Mouse (Mus musculus) forebrain, embryonic 12.5 days (tissue): ENCODE results near the gene Apoe. TPM values are rescaled to one million over a fixed set of nuclear protein-coding genes. Genes with fewer than 3 reads are reported as not detected.
A peak's percentile ranks its signal among the peaks of the same experiment; 100 is the strongest.

ENCODE experiments used
- ATAC-seq: fragments of 200-750 bp; cut with Nextera tagmentation; 2 replicates; pipeline ENCODE4 v1.8.0; 2017; ENCODE audit warnings: moderate TSS enrichment; ENCODE audit not compliant: low FRiP score
- H3K27ac ChIP-seq: fragments of 300-500 bp; sonication (generic); 2 replicates; pipeline ENCODE4 v1.5.1; 2016; ENCODE audit warnings: mild to moderate bottlenecking
- H3K27me3 ChIP-seq: fragments of 300-500 bp; sonication (generic); 2 replicates; pipeline ENCODE4 v1.6.1; 2016; ENCODE audit warnings: mild to moderate bottlenecking
- H3K36me3 ChIP-seq: fragments of 300-500 bp; sonication (generic); replicated peaks from 2 replicates; pipeline ENCODE4 v1.6.1; 2016; ENCODE audit warnings: mild to moderate bottlenecking
- H3K4me1 ChIP-seq: fragments of 300-500 bp; sonication (generic); 2 replicates; pipeline ENCODE4 v1.6.1; 2016
- H3K4me2 ChIP-seq: fragments of 300-500 bp; sonication (generic); 2 replicates; pipeline ENCODE4 v1.6.1; 2016; ENCODE audit warnings: mild to moderate bottlenecking, moderate library complexity
- H3K4me3 ChIP-seq: fragments of 300-500 bp; sonication (generic); replicated peaks from 2 replicates; pipeline ENCODE4 v1.5.1; 2016; ENCODE audit warnings: mild to moderate bottlenecking
- H3K9ac ChIP-seq: fragments of 300-500 bp; sonication (generic); 2 replicates; pipeline ENCODE4 v1.6.1; 2016; ENCODE audit warnings: mild to moderate bottlenecking
- H3K9me3 ChIP-seq: fragments of 300-500 bp; sonication (generic); 2 replicates; pipeline ENCODE4 v1.6.1; 2016
- WGBS: fragments of 180-500 bp; shearing (Covaris S2); methylation state at CpG from one replicate; pipeline ENCODE4 v1.1.7; 2016; 5-methylcytosine and 5-hydroxymethylcytosine counted together
- polyA plus RNA-seq: library from polyadenylated mRNA; unstranded; fragments of >200 nt; fragmentation: Nextera tagmentation; extraction: Ambion mirVana; gene quantifications from 2 replicates; pipeline ENCODE4 v1.2.1, GENCODE M21; 2016

The Apoe gene
- polyA plus RNA-seq, 1 experiment from 2014 or later, result 128 TPM

DNA sequence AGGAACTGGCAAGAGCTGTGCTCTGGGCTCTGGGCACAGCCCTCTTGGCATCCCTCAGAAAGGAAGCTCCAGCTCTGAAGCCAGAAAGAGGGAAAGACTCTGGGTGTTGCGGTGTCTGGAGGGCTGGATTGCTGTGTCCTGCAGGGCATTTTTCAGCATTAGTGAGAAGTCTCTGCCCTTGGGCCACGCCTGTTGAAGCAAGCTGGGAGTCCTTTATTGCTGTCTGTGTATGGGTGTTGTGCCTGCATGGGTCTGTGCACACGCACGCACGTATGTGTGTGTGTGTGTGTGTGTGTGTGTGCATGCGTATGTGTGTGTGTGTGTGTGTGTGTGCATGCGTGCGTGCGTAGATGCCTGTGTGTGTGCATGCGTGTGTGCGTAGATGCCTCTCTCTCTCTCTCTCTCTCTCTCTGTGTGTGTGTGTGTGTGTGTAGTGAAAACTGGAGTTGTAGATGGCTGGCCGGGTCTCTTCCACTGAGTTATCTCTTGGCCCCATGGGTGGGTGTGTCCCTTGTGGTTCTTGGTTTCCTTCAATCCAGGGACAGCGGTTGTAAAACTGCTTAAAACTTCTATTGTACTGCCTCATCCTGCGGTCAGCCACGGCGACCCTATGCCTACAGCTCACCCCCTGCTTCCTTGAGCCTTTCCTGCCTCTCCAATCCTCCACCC lies 37.5 kb upstream of the Apoe start:
- Histone ChIP-seq H3K27ac (no peak overlapping the region), H3K9me3 (no peaks in the 10 kb centered on the region), H3K36me3 (peaks cover 54% of the 10 kb centered on the region), H3K4me2 (no peak overlapping the region), H3K4me3 (no peak overlapping the region), H3K9ac (no peak overlapping the region), H3K4me1 (peaks cover 3% of the 10 kb centered on the region; the same call in 1 of the 2 replicates), H3K27me3 (no peaks in the 10 kb centered on the region)
- WGBS, result 95% methylated on average over 16 of the region's 16 CpGs
- no peak for ATAC-seq

- Histone ChIP-seq H3K27me3 (no peaks in the 10 kb centered on the region), H3K27ac (no peak overlapping the region), H3K9ac (no peak overlapping the region), H3K4me1 (no peaks in the 10 kb centered on the region), H3K9me3 (no peaks in the 10 kb centered on the region), H3K36me3 (peaks cover 70% of the 10 kb centered on the region), H3K4me3 (no peak overlapping the region), H3K4me2 (no peak overlapping the region)
- 83% methylated on average over 10 of the region's 10 CpGs for WGBS
- no peak for ATAC-seq
These were observed 35.2 kb upstream of the Apoe start for GRCm38 (mm10) chr7:19734178-19734666.

GRCm38 (mm10) chr7:19726541-19726940 lies 27.6 kb upstream of the Apoe start:
- no peak overlapping the region for H3K4me2 ChIP-seq
- H3K9me3 ChIP-seq, result peaks cover 4% of the 10 kb centered on the region; the same call in 1 of the 2 replicates
- H3K9ac ChIP-seq, result no peak overlapping the region
- H3K4me1 ChIP-seq, result no peaks in the 10 kb centered on the region
- H3K27ac ChIP-seq, result no peak overlapping the region
- no peak for ATAC-seq
- no peak overlapping the region for H3K4me3 ChIP-seq
- H3K36me3 ChIP-seq, result peaks cover 86% of the 10 kb centered on the region
- 90% methylated on average over 3 of the region's 4 CpGs for WGBS
- no peaks in the 10 kb centered on the region for H3K27me3 ChIP-seq

DNA sequence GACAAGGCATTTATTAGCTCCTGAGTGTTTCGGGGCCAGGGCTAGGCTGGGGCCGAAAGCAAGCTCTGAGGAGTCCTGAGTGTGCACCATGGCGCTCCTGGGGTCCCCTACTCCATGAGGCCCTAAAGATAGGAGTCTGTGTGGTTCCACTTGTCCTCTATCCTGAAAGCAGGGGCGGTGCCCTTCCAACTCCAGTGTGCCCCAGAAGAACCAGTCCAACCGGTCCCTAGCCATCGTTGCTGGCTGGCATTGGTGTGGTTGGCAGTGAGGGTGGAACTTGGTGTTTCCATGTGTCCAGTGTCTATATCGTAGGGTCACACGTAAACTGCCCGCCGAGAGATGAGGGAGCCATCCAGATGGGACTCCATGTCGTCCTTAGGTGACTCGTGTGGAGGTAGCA lies 25.2 kb upstream of the Apoe start:
- Histone ChIP-seq H3K27me3 (no peaks in the 10 kb centered on the region), H3K9ac (no peak overlapping the region), H3K27ac (no peak overlapping the region), H3K4me2 (no peak overlapping the region), H3K4me1 (no peaks in the 10 kb centered on the region), H3K4me3 (no peak overlapping the region), H3K9me3 (peaks cover 16% of the 10 kb centered on the region), H3K36me3 (peaks cover 74% of the 10 kb centered on the region)
- no peak for ATAC-seq
- WGBS, result 95% methylated on average over 12 of the region's 12 CpGs

DNA sequence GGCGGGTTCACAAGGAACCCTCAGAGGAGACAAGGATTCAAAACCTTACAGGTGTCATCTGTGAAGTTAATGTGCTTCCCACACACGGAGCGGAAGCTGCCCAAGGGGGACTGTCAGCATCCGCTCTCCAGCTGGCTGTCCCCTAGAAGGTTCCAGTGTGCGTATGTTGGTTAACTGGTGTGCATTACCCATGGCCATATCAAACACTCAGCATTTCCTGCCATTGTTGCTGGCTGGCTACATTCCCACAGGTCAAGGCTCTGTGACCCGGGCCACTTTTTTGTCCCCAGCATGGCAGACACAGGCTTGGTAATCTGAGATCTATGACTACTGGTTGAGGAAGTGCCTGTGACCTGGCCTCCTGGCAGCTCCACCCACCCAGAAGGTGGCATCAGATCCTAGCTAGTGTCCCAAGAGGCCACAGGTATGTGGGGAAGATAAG lies 23.8 kb upstream of the Apoe start:
- ATAC-seq, result no peak
- Histone ChIP-seq H3K36me3 (peaks cover 60% of the 10 kb centered on the region), H3K27me3 (no peaks in the 10 kb centered on the region), H3K9ac (no peak overlapping the region), H3K4me2 (no peak overlapping the region), H3K4me3 (no peak overlapping the region), H3K9me3 (peaks cover 16% of the 10 kb centered on the region), H3K27ac (no peak overlapping the region), H3K4me1 (no peaks in the 10 kb centered on the region)
- WGBS, result 89% methylated on average over 6 of the region's 6 CpGs

GRCm38 (mm10) chr7:19719200-19719599 lies 20.2 kb upstream of the Apoe start:
- Histone ChIP-seq H3K4me1 (peaks cover 11% of the 10 kb centered on the region), H3K36me3 (peaks cover 33% of the 10 kb centered on the region), H3K27me3 (no peaks in the 10 kb centered on the region), H3K4me2 (no peak overlapping the region), H3K27ac (no peak overlapping the region), H3K9me3 (peaks cover 16% of the 10 kb centered on the region), H3K4me3 (no peak overlapping the region), H3K9ac (no peak overlapping the region)
- WGBS, result 88% methylated on average over 4 of the region's 4 CpGs
- no peak for ATAC-seq

DNA sequence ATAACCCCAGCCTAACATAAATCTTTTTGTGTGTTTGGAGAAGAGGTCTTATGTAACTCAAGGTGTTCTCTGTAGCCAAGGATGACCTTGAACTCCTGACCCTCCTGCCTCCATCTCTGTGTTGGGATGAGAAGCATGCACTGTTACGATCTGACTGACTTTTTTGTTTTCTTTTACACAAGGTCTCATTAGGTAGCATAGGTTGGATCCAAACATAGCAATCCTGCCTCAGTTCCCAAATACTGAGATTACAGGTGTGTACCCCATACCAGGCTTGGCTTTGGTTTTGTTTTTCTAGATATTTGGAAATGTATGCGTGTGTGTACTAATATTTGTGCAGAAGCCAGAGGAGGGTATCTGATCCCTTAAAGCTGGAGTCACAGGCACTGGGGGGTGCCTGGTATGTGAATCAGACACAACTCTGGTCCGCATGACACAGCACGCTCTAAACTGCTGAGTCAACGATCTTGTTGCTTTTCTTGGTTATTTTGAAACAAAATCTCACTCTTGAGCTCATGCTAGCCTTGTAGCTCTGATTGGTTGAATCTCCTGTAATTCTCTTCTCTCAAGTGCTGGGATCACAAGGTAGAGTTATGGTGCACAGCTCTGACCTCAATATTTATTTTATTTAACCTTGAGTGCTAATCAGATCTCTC lies 19.4 kb upstream of the Apoe start:
- Histone ChIP-seq H3K4me3 (no peak overlapping the region), H3K27me3 (no peaks in the 10 kb centered on the region), H3K9ac (no peak overlapping the region), H3K27ac (no peak overlapping the region), H3K4me1 (peaks cover 18% of the 10 kb centered on the region), H3K4me2 (no peak overlapping the region), H3K9me3 (peaks cover 16% of the 10 kb centered on the region), H3K36me3 (peaks cover 30% of the 10 kb centered on the region)
- 92% methylated on average over 5 of the region's 5 CpGs for WGBS
- no peak for ATAC-seq

- 96% methylated on average over 4 of the region's 4 CpGs for WGBS
- no peak overlapping the region for H3K27ac ChIP-seq
- H3K36me3 ChIP-seq, result peaks cover 36% of the 10 kb centered on the region
- H3K9ac ChIP-seq, result no peak overlapping the region; the same call in 1 of the 2 replicates
- H3K27me3 ChIP-seq, result no peaks in the 10 kb centered on the region
- peaks cover 16% of the 10 kb centered on the region for H3K9me3 ChIP-seq
- H3K4me3 ChIP-seq, result no peak overlapping the region
- H3K4me1 ChIP-seq, result peaks cover 19% of the 10 kb centered on the region
- no peak for ATAC-seq
- no peak overlapping the region for H3K4me2 ChIP-seq
These were observed 18.4 kb upstream of the Apoe start for GRCm38 (mm10) chr7:19717346-19717745.

DNA sequence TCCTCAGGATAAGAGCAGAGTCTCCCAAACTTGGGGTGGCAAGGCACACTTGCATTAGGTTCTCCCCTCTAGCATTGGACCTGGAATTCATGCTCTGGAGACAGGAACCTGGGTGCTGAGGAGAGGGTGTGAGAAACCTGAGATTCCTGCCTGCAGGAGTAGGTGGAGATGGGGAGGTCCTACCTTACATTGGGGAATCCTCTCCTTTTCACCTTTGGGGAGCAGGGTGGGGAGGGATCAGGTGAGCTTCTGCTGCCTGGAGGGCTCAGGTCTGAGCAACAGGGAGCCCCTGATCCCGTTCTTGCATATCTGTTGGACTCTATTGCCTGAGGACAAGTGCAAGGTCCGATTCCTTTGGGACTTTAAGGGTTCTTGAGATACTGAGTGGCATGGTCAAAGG lies 17.8 kb upstream of the Apoe start:
- Histone ChIP-seq H3K27ac (peak overlapping the region; percentile 91), H3K4me1 (peaks cover 19% of the 10 kb centered on the region), H3K27me3 (no peaks in the 10 kb centered on the region), H3K4me2 (peak overlapping the region; percentile 52), H3K9me3 (peaks cover 15% of the 10 kb centered on the region), H3K36me3 (peaks cover 39% of the 10 kb centered on the region), H3K9ac (0 out of 2 replicates have a peak overlapping the region, but pooled peaks have one; percentile 40), H3K4me3 (no peak overlapping the region; the same call in 1 of the 2 replicates)
- WGBS, result 84% methylated on average over 2 of the region's 2 CpGs
- no peak for ATAC-seq

DNA sequence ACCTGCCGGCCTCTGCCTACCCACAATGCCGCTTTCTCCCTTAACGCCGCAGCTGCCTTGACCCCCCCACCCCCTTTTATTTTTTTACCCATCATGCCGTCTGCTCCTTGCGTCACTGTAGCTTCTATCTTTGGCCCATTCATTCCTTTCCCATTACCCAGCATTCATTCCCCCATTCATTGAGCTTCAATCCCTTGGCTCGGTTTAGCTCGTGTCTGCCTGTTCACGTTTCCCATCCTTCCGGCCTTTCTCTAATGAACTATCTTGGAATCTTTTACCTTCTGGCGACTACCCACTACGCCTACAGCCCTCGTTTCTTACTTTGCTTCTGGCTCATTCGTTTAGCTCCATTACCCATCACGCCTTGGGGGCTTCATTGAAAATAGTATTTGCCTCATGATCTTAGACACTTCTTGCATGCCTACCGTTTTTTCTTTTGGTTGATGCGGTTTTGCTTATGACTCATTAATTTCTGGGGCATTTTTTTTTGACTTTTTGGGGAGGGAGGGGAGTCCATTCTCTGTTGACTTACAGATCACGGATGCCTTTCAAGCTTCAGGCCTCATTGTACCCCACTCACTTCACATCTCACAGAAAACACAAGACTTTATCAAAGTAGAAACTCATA lies 17.2 kb upstream of the Apoe start:
- H3K36me3 ChIP-seq, result peaks cover 38% of the 10 kb centered on the region
- no peak for ATAC-seq
- peak overlapping the region; percentile 40 for H3K9ac ChIP-seq
- peak overlapping the region; percentile 91 for H3K27ac ChIP-seq
- 7% methylated on average over 18 of the region's 18 CpGs for WGBS
- peak overlapping the region; percentile 52 for H3K4me2 ChIP-seq
- H3K9me3 ChIP-seq, result peaks cover 9% of the 10 kb centered on the region
- peak overlapping the region; percentile 36 for H3K4me3 ChIP-seq
- no peaks in the 10 kb centered on the region for H3K27me3 ChIP-seq
- peaks cover 19% of the 10 kb centered on the region for H3K4me1 ChIP-seq

DNA sequence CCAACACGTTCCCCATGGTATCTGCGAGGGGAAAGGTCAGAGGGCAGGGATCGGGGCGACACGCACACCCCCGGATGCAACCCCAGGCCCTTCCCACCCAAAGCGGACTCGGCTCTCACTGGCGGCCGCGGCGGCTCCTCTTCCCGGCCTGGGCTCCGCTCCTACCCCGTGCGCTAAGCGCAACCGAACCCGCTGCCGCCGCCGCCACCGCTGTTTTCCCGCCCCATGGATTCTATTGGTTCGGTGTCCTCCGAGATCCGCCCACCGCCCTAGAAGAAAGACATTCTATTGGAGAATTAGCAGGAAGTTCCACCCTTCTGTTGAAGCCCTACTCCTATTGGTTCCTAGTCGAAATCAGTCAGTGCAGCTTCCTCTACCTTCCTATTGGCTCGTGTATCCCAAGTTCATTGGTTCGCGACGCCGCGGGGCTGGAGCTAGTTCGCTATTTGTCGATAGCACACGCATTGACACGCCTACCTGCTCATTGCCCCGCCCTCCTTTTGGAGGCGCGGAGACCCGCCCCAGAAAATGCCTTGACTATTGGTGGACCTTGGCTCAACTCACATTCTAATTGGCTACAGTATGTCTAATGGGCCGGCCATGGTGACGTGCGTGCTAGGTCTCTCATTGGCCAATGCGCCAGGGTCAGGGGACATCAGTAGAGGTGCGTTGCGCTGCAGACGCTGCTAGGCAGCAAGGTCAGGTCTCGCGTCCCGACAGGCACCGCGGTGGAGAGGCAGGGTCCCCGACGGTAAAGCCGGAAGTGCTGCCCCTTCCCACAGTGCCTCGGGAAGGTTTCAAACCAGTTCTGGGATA lies 16.5 kb upstream of the Apoe start, which contains the start of gene Tomm40:
Tomm40 (minus strand) TSS at position 200 of the 816 bp plus-strand sequence.
- Histone ChIP-seq H3K4me3 (peak within 1 kb of the TSS; percentile 99), H3K4me2 (peak within 1 kb of the TSS; percentile 97), H3K27ac (peak within 1 kb of the TSS; percentile 91), H3K4me1 (peaks cover 19% of the 10 kb centered on the region), H3K9me3 (peaks cover 2% of the 10 kb centered on the region), H3K27me3 (no peaks in the 10 kb centered on the region), H3K36me3 (peaks cover 38% of the 10 kb centered on the region), H3K9ac (peak within 1 kb of the TSS; percentile 94)
- under 1% methylated on average over 58 of the region's 59 CpGs for WGBS
- ATAC-seq, result peak; percentile 99

DNA sequence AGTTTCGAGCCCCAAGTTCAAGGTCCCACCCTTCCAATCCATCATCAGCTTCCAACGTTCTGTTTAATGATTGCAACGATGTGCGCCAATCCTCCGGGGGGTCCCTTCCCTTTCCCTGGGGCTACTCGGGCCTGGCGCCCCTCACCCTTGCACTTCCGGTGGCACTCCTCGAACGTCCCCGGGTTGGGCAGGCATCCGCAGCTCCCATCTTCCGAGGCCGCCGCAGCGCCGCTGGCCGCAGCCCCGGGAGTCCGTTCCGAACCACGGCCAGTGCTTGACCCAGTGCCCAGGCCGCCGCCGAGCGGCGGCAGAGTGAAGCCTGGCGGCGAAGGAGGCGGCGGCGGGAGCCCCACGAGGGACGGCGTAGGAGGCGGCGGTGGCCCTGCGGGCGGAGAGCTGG lies 15.8 kb upstream of the Apoe start:
- peak overlapping the region; percentile 97 for H3K4me2 ChIP-seq
- peak overlapping the region; percentile 94 for H3K9ac ChIP-seq
- H3K4me3 ChIP-seq, result peak overlapping the region; percentile 99
- peaks cover 19% of the 10 kb centered on the region for H3K4me1 ChIP-seq
- H3K27me3 ChIP-seq, result no peaks in the 10 kb centered on the region
- no peaks in the 10 kb centered on the region for H3K9me3 ChIP-seq
- peak overlapping the region; percentile 78 for H3K27ac ChIP-seq
- no peak for ATAC-seq
- 0% methylated on average over 39 of the region's 39 CpGs for WGBS
- peaks cover 42% of the 10 kb centered on the region for H3K36me3 ChIP-seq
